Mouse (Mus musculus): ENCODE measurements around the gene Herpud1. TPM values are rescaled to one million over a fixed set of nuclear protein-coding genes. Genes with fewer than 3 reads are reported as not detected.
"Not testable (repeated sequence)": the region's sequence is repeated elsewhere in the genome, so short reads cannot be mapped to it uniquely, and the experiment has no call there.

Herpud1 gene
- total RNA-seq, 2 experiments from 2014 or later: 48.8 to 60.8 TPM

- intact Hi-C loops (cut with DNase I): loop anchor here (2.0 kb wide), 1 partner anchor 53 kb away; no protein-coding TSS in a partner anchor
- DNase-seq (ENCODE audit: low spot score in 2 of 2): no peak
Measured at GRCm38 (mm10) chr8:94395851-94396540, 9.8 kb downstream of the Herpud1 start.

GRCm38 (mm10) chr8:94396964-94397657 lies 10.9 kb downstream of the Herpud1 start:
- DNase-seq (ENCODE audit: low spot score in 2 of 2): peak; percentile 49 to 75
- intact Hi-C loops (cut with DNase I): loop anchor here (2.0 kb wide), 1 partner anchor 54 kb away; no protein-coding TSS in a partner anchor

GRCm38 (mm10) chr8:94398587-94398986 lies 12.3 kb downstream of the Herpud1 start:
- no peak for DNase-seq (ENCODE audit: low spot score in 2 of 2)
- intact Hi-C loops (cut with DNase I): no loop called here

DNA sequence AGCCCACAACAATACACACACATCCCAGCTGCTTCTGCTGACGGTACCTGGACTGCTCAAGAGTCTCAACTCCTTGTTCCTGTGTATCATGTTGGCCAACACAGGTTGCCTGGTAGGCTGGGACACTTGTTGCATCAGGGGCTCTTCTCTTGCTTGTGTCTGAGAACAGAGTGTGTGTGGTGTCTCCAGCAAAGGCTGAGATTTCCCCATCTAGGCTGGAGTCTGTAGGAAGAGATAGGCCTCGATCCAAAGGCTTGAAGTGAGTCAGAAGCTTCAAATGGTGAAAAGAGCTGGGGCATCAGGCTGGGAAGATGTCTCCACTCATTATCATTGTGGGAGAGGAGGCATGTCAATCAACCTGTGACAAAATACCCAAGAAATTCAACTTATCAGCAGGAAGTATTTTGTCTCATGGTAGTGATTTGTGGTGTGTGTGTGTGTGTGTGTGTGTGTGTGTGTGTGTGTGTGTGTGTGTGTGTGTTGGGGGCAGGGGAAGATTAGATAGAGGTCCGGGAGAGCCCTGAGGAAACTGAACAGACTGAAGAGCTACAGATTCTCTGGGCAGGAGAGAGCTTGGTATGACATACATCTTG lies 13.2 kb downstream of the Herpud1 start:
- no peak for DNase-seq (ENCODE audit: low spot score in 2 of 2)
- intact Hi-C loops (cut with DNase I): no loop called here

DNA sequence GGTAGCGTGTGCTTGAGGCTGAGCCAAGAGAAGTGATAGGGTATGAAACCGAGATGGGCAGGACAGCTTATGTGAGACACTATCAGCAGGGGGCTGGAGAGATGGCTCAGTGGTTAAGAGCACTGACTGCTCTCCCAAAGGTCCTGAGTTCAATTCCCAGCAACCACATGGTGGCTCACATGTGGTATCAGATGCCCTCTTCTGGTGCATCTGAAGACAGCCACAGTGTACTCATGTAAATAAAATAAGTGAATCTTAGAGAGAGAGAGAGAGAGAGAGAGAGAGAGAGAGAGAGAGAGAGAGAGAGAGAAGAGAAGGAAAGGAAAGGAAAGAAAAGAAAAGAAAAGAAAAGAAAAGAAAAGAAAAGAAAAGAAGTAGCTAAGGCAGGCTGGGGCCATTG lies 13.7 kb downstream of the Herpud1 start:
- DNase-seq (ENCODE audit: low spot score in 2 of 2); intact Hi-C loops (cut with DNase I): not testable (repeated sequence)

- intact Hi-C loops (cut with DNase I): no loop called here
Measured at GRCm38 (mm10) chr8:94408443-94409080, 22.3 kb downstream of the Herpud1 start.

GRCm38 (mm10) chr8:94409523-94409922 lies 23.3 kb downstream of the Herpud1 start:
- no peak for DNase-seq (ENCODE audit: low spot score in 2 of 2)
- intact Hi-C loops (cut with DNase I): no loop called here

More at GRCm38 (mm10) chr8:94408443-94409080, 22.3 kb downstream of the Herpud1 start:
- DNase-seq (ENCODE audit: low spot score in 2 of 2): no peak

GRCm38 (mm10) chr8:94412518-94412917 lies 26.3 kb downstream of the Herpud1 start:
- no peak for DNase-seq (ENCODE audit: low spot score in 2 of 2)
- intact Hi-C loops (cut with DNase I): no loop called here

GRCm38 (mm10) chr8:94413509-94413908 lies 27.3 kb downstream of the Herpud1 start:
- no peak for DNase-seq (ENCODE audit: low spot score in 2 of 2)
- intact Hi-C loops (cut with DNase I): no loop called here

DNA sequence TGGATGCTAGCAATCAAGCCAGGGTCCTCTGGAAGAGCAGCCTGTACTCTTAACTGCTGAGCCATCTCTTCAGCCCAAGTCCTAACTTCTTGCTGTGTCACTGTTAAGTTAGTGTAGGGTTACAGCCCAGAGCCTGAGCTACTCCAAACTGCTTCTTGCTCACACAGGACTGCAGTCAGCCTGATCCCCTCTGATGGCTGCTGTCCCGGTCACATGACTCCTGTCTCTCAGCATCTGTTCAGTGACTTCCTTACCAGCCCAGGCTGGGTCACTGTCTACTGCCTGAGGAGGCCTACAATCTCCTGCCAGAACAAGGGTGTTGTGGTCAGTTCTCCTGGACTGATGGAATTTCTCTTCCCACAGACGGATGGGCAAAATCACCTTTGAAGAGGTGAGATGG lies 29.0 kb downstream of the Herpud1 start:
- intact Hi-C loops (cut with DNase I): no loop called here
- DNase-seq (ENCODE audit: low spot score in 2 of 2): no peak

- DNase-seq (ENCODE audit: low spot score in 2 of 2): no peak
- intact Hi-C loops (cut with DNase I): no loop called here
Measured at GRCm38 (mm10) chr8:94418017-94418416, 31.8 kb downstream of the Herpud1 start.

DNA sequence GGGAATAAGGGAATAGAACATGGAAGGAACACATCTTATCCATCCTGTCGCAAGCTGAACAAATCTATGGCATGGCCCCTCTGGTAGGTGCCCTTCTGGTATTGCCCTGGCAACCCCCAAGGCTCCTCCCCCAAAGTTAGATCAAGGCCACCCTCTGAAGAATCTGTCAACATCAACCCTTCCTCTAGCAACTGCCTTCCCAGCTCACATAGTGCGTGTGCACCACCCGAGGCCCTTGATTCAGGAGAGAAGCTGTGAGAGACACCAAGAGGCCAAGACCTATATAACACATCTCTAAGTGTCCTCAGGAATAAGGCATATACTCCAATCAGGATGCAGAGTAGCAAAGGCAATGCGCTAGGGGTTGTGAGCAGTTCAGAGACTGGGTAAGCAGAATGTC lies 36.0 kb downstream of the Herpud1 start:
- intact Hi-C loops (cut with DNase I): no loop called here
- DNase-seq (ENCODE audit: low spot score in 2 of 2): no peak

- intact Hi-C loops (cut with DNase I): no loop called here
- no peak for DNase-seq (ENCODE audit: low spot score in 2 of 2)
Measured at GRCm38 (mm10) chr8:94427953-94428352, 41.7 kb downstream of the Herpud1 start.

- DNase-seq (ENCODE audit: low spot score in 2 of 2): no peak
Measured at GRCm38 (mm10) chr8:94428420-94428819, 42.2 kb downstream of the Herpud1 start.

DNA sequence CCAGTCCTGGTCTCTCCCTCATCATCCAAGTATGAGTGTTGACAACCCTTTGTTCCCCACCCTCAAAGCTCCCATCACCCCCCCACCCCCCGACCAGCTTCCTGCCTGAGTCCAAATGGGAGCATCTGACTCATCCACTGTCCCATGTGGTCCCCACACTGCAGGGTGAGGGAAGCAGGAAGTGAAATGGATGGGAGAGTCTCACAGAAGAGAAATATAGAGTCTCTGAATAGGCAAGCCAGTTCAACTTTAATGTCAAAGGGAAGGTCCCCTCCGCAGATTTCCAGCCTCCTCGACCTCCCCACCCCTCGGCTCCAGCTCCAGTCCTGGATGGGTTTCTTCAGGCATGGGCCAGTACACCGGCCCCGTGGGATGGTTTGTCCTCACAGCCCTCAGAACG lies 43.1 kb downstream of the Herpud1 start:
- intact Hi-C loops (cut with DNase I): no loop called here
- no peak for DNase-seq (ENCODE audit: low spot score in 2 of 2)

More at GRCm38 (mm10) chr8:94428420-94428819, 42.2 kb downstream of the Herpud1 start:
- intact Hi-C loops (cut with DNase I): no loop called here

DNA sequence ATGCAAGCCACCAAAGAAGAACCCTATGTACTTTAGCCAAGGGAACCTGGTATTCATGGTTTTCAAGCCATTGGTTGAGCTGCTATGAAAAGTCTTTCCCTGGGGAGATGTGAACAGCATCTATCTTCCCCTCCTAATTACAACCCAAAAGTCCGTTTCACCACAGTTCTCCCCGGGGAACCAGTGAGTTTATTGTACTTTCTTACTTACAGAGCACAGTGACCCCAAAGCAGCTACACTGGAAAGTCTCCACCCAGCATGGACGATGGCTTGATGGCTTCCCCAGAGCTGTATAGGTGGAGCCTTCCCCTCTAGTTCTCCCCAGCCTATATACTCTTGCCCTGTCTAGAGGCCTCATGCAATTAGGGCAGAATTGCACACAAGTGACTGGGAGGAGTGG lies 46.0 kb downstream of the Herpud1 start:
- intact Hi-C loops (cut with DNase I): no loop called here

GRCm38 (mm10) chr8:94433981-94434466 lies 47.8 kb downstream of the Herpud1 start, which contains the start of gene Nlrc5:
Gene Nlrc5 (plus strand): TSS chr8:94434356.
- intact Hi-C loops (cut with DNase I): no loop called here
- DNase-seq (ENCODE audit: low spot score in 2 of 2): peak; percentile 9 to 50

More for the DNA sequence above, 46.0 kb downstream of the Herpud1 start:
- DNase-seq (ENCODE audit: low spot score in 2 of 2): no peak

- no peak for DNase-seq (ENCODE audit: low spot score in 2 of 2)
- intact Hi-C loops (cut with DNase I): no loop called here
Measured at GRCm38 (mm10) chr8:94434958-94435357, 48.7 kb downstream of the Herpud1 start.

DNA sequence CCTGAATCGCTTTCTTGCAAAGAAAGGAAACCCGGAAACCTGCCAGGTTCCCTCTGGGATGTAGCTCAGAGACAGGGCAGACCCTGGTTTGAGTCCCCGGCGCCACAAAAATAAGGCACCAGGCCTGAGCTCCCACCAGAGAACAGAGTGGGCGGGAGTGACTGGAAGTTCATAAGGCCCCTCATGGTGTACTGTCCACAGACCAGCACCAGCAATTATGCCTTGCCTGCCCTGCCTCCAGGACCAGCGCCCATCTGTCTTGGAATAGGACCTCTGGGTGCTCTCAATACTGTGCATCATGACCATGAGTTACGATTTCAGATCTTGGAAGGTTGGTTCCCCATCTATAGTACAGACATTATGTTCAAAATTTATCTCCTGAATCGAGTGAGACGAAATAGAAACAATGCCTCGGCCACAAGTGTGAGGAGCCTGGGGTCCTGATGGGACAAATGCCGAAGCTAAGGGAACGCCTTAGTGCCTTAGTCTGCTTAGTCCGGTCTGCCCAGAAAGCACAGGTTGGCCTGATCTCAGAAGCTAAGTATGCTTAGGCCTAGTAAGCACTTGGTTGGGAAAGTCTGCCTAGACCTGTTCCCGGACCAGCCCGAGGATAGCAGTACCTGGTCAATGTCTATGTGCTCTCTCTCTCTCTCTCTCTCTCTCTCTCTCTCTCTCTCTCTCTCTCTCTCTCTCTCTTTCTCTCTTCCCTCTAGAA lies 49.3 kb downstream of the Herpud1 start:
- intact Hi-C loops (cut with DNase I): no loop called here
- DNase-seq (ENCODE audit: low spot score in 2 of 2): no peak
